Mouse (Mus musculus) stomach, embryonic 14.5 days (tissue): ENCODE measurements around the gene Tmem30c. TPM values are rescaled to one million over a fixed set of nuclear protein-coding genes. Genes with fewer than 3 reads are reported as not detected.

Experiments used
- ATAC-seq: fragments of 200-750 bp; cut with Nextera tagmentation; 2 replicates; pipeline ENCODE4 v1.8.0; 2017; ENCODE audit warnings: low read depth, moderate TSS enrichment; ENCODE audit not compliant: insufficient number of reproducible peaks, insufficient read depth, low FRiP score
- H3K27ac ChIP-seq: fragments of 300-500 bp; sonication (generic); 2 replicates; pipeline ENCODE4 v1.5.1; 2014; ENCODE audit warnings: mild to moderate bottlenecking, low read length, moderate library complexity, mixed read lengths
- H3K27me3 ChIP-seq: fragments of 300-500 bp; sonication (generic); 2 replicates; pipeline ENCODE4 v1.6.1; 2014; ENCODE audit warnings: low read length, control low read depth, mixed read lengths; ENCODE audit not compliant: control insufficient read depth, insufficient read depth
- H3K36me3 ChIP-seq: fragments of 300-500 bp; sonication (generic); 2 replicates; pipeline ENCODE4 v1.6.1; 2014; ENCODE audit warnings: mild to moderate bottlenecking, control low read depth, low read length, moderate library complexity, mixed read lengths; ENCODE audit not compliant: control insufficient read depth, insufficient read depth
- H3K4me1 ChIP-seq: fragments of 300-500 bp; sonication (generic); 2 replicates; pipeline ENCODE4 v1.6.1; 2014; ENCODE audit warnings: low read length, control low read depth, mixed read lengths; ENCODE audit not compliant: control insufficient read depth, insufficient read depth
- H3K4me2 ChIP-seq: fragments of 300-500 bp; sonication (generic); replicated peaks from 2 replicates; pipeline ENCODE4 v1.6.1; 2014; ENCODE audit warnings: low read depth, low read length, control low read depth
- H3K4me3 ChIP-seq: fragments of 300-500 bp; sonication (generic); 2 replicates; pipeline ENCODE4 v1.5.1; 2014; ENCODE audit warnings: low read depth, low read length, control low read depth
- H3K9ac ChIP-seq: fragments of 300-500 bp; sonication (generic); replicated peaks from 2 replicates; pipeline ENCODE4 v1.6.1; 2014; ENCODE audit warnings: low read depth, mild to moderate bottlenecking, control low read depth, low read length, moderate library complexity, mixed read lengths
- H3K9me3 ChIP-seq: fragments of 300-500 bp; sonication (generic); 2 replicates; pipeline ENCODE4 v1.6.1; 2016; ENCODE audit warnings: low read depth, low read length, control low read depth; ENCODE audit not compliant: control insufficient read depth
- WGBS: fragments of 180-500 bp; shearing (Covaris S2); extraction: QIAGEN DNeasy Blood & Tissue Kit; methylation state at CpG from one replicate; pipeline ENCODE4 v1.1.7; 2014; 5-methylcytosine and 5-hydroxymethylcytosine counted together
- polyA plus RNA-seq: library from polyadenylated mRNA; unstranded; fragments of >200 nt; fragmentation: Nextera tagmentation; extraction: Ambion mirVana; gene quantifications from 2 replicates; pipeline ENCODE4 v1.2.1, GENCODE M21; 2014

Gene Tmem30c
- polyA plus RNA-seq, 1 experiment from 2014 or later = 0.19 TPM

- no peaks in the 10 kb centered on the region for H3K4me1 ChIP-seq
- H3K4me3 ChIP-seq = no peak overlapping the region
- H3K9me3 ChIP-seq = no peaks in the 10 kb centered on the region
- H3K27ac ChIP-seq = no peak overlapping the region
- 89% methylated on average over 31 of the region's 31 CpGs for WGBS
- no peak for ATAC-seq
- H3K36me3 ChIP-seq = no peaks in the 10 kb centered on the region
- no peak overlapping the region for H3K9ac ChIP-seq
- H3K4me2 ChIP-seq = no peak overlapping the region
- H3K27me3 ChIP-seq = no peaks in the 10 kb centered on the region
Measured at GRCm38 (mm10) chr16:57280221-57281217, 12.1 kb downstream of the Tmem30c start.

- Histone ChIP-seq H3K4me1 (no peaks in the 10 kb centered on the region), H3K27me3 (no peaks in the 10 kb centered on the region), H3K9me3 (no peaks in the 10 kb centered on the region), H3K27ac (no peak overlapping the region), H3K9ac (no peak overlapping the region), H3K36me3 (no peaks in the 10 kb centered on the region), H3K4me2 (no peak overlapping the region), H3K4me3 (no peak overlapping the region)
- ATAC-seq = no peak
- WGBS = 75% methylated on average over 10 of the region's 12 CpGs
Measured at GRCm38 (mm10) chr16:57278976-57279626, 13.6 kb downstream of the Tmem30c start.

- 92% methylated on average over 13 of the region's 13 CpGs for WGBS
- Histone ChIP-seq H3K4me2 (no peak overlapping the region), H3K9me3 (no peaks in the 10 kb centered on the region), H3K36me3 (no peaks in the 10 kb centered on the region), H3K27ac (no peak overlapping the region), H3K27me3 (no peaks in the 10 kb centered on the region), H3K9ac (no peak overlapping the region), H3K4me1 (no peaks in the 10 kb centered on the region), H3K4me3 (no peak overlapping the region)
- no peak for ATAC-seq
Measured at GRCm38 (mm10) chr16:57269751-57270150, 22.9 kb downstream of the Tmem30c start.

- Histone ChIP-seq H3K27ac (no peak overlapping the region), H3K9me3 (no peaks in the 10 kb centered on the region), H3K4me3 (no peak overlapping the region), H3K4me2 (no peak overlapping the region), H3K36me3 (no peaks in the 10 kb centered on the region), H3K27me3 (no peaks in the 10 kb centered on the region), H3K4me1 (no peaks in the 10 kb centered on the region), H3K9ac (no peak overlapping the region)
- 83% methylated on average over 14 of the region's 14 CpGs for WGBS
- ATAC-seq = no peak
Measured at GRCm38 (mm10) chr16:57268058-57268841, 24.4 kb downstream of the Tmem30c start.

- WGBS = 0% methylated on average over 1 of the region's 1 CpGs
- H3K4me3 ChIP-seq = no peak overlapping the region
- H3K27ac ChIP-seq = no peak overlapping the region
- ATAC-seq = no peak
- no peaks in the 10 kb centered on the region for H3K36me3 ChIP-seq
- H3K27me3 ChIP-seq = no peaks in the 10 kb centered on the region
- no peaks in the 10 kb centered on the region for H3K4me1 ChIP-seq
- no peaks in the 10 kb centered on the region for H3K9me3 ChIP-seq
- no peak overlapping the region for H3K4me2 ChIP-seq
- H3K9ac ChIP-seq = no peak overlapping the region
Measured at GRCm38 (mm10) chr16:57267068-57267467, 25.6 kb downstream of the Tmem30c start.

- no peaks in the 10 kb centered on the region for H3K36me3 ChIP-seq
- H3K27me3 ChIP-seq = no peaks in the 10 kb centered on the region
- H3K4me2 ChIP-seq = no peak overlapping the region
- WGBS = 72% methylated on average over 10 of the region's 10 CpGs
- H3K4me1 ChIP-seq = no peaks in the 10 kb centered on the region
- no peak overlapping the region for H3K27ac ChIP-seq
- no peak overlapping the region for H3K9ac ChIP-seq
- no peaks in the 10 kb centered on the region for H3K9me3 ChIP-seq
- ATAC-seq = no peak
- no peak overlapping the region for H3K4me3 ChIP-seq
Measured at GRCm38 (mm10) chr16:57260152-57260551, 32.5 kb downstream of the Tmem30c start.

- H3K9me3 ChIP-seq = no peaks in the 10 kb centered on the region
- H3K4me3 ChIP-seq = no peak overlapping the region
- no peaks in the 10 kb centered on the region for H3K36me3 ChIP-seq
- no peaks in the 10 kb centered on the region for H3K4me1 ChIP-seq
- H3K9ac ChIP-seq = no peak overlapping the region
- no peak for ATAC-seq
- no peaks in the 10 kb centered on the region for H3K27me3 ChIP-seq
- H3K27ac ChIP-seq = no peak overlapping the region
- WGBS = 86% methylated on average over 13 of the region's 13 CpGs
- no peak overlapping the region for H3K4me2 ChIP-seq
Measured at GRCm38 (mm10) chr16:57259356-57260083, 33.1 kb downstream of the Tmem30c start.
